Mouse (Mus musculus) spleen, adult 18-20 months (tissue): ENCODE results near the gene Fmnl2.

Experiments used
- DNase-seq, 2 experiments: peaks; one replicate each; pipeline ENCODE4 v3.0.0; 2022; ENCODE audit warnings: mixed read lengths in 2 of 2

Fmnl2 gene

DNA sequence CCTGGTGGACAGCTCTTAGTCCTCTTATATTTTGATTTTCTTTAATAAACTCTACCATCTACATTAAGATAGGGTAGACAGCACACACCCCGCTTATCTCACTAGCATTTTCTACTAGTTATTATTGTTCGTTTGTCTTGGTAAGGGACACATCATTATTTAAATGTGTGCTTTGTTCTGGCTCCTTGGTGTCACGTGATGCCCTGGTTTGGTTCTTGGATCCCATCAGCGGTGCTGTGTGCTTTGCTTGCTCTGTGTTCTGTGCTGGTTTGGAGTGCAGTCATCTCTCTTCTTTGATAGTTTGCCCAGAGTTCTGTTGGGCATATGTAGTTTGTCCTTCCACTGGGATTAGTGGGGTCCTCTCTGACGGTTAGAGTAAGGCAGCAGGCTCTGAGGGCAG, 57.9 kb downstream of the Fmnl2 start:
- DNase-seq = no peak

DNA sequence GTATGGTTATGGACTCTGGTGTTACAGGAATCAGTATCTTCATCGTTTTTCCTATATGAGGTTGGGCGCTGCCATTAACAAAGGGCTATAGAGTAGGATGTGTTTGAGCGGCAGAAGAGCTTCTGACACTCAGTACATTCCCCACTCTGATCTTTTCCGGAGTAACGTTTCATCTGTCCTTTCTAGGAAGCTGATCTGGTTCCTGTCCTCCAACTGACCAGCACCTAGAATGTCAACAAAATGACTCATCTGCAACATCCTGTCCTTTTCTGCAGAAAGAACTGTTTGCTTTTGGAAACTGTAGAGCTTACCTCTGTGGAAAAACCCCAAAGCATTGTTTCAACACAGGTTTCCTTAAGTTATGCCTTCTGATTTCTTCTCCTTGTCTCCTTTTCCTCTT, 60.4 kb downstream of the Fmnl2 start:
- DNase-seq = no peak

DNA sequence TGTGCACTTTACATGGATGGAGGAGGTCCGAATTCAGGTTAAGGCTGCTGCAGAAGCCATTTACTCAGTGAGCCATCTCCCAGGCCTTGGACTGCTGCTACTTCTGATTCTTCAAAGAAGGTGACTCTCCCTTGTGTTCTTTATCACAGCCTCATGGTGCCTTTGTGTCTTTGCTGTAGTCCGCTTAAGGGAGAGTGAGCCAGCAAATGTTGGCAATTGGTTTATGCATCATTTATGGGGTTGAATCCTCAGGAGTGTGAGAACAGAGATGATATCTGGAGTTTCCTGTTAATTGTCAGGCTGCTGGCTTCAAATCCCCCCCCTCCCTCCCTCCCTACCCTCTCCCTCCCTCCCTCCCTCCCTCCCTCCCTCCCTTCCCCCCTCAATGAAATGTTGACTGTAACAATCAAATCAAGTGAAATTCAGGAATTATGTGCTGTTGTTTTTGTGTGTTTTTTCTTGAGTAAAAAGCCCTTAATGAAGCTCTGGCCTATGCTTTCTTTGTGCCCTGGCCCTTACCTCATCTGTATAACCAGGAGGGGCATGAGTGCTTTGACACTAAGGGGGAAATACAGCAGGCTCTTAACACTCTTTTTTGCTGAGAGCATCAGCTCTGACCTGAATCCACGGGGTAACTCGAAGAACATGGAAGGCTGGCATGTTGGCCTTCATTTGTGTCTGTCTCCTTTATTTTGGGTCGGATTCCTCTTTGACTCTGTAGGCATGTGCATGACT, 63.2 kb downstream of the Fmnl2 start:
- no peak for DNase-seq

DNA sequence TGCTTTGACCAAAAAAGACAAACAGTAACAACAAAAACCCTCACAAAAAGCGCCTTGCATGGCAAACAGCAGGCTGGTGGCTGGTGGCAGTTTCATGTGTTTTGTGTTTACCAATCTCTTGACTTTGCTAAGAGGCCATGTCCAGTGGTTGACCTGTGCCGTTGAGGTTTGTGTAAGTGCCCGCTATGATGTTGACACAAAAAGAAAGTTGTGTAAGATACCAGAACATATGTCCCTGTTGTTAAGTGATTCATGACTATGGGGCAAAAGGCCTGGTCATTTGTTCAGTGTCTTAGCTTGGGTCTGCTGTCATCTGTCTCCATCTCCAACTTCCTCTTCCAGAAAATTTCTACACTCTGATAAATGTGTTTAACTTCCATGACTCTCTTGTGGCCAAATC, 67.4 kb downstream of the Fmnl2 start:
- no peak for DNase-seq

DNA sequence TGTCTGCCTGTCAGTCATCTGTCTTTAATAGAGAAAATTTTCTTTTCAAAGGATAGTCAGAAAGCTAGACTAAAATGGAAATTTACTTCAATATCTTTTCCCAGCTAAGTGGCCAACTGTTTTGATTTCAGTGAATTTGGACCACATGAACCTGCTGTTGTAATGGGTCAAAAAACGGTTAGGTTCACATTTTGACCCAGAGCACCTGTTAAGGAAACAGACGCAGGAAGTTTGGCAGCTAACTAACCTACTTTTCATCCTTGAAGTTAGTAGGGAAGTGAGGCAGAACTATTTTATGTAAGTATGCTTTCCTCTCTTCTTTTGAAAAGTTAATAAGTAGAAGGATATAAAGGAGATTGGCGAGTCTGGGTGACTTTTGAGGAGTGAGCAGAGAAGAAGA, 69.7 kb downstream of the Fmnl2 start:
- DNase-seq = no peak

DNA sequence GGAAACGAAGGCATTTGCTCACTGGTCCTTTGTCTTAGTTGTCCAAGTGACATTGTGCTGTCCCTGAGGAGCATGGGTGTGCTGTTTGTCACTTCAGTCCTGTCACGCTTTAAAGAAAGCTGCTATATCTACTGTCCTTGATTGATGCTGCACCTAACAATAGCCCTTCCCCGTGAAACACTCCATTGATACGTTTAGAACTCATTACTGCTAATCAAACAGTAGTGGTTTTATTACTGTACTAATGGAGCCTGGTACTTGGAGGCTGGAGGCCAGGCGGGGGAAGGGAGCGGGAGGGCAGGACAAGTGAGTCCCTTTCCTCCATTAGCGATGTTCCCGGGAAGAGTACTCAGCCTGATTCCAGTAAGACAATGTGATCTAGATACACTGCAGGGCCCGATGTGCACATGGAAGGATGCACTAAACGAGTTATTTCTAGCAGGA, 70.2 kb downstream of the Fmnl2 start:
- DNase-seq = no peak

DNA sequence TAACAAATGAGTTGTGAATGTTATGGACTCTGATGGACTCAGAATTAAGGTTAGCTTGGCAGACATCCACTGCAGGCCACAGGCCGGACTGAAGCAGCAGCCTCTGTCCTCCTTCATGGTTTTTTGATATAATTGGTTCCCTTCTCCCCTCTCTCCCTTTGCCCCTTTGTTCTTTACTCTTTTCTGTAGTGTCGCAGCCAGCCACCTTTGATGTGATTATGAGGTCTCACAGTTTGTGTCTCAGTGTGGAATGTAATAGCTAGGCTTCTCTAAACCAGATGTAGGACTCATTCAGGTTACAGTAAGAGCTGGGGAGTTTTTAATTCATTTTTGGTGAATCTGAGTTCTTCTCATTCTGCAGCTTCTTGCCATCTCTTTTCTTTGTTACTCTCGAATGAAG, 70.7 kb downstream of the Fmnl2 start:
- no peak for DNase-seq

DNA sequence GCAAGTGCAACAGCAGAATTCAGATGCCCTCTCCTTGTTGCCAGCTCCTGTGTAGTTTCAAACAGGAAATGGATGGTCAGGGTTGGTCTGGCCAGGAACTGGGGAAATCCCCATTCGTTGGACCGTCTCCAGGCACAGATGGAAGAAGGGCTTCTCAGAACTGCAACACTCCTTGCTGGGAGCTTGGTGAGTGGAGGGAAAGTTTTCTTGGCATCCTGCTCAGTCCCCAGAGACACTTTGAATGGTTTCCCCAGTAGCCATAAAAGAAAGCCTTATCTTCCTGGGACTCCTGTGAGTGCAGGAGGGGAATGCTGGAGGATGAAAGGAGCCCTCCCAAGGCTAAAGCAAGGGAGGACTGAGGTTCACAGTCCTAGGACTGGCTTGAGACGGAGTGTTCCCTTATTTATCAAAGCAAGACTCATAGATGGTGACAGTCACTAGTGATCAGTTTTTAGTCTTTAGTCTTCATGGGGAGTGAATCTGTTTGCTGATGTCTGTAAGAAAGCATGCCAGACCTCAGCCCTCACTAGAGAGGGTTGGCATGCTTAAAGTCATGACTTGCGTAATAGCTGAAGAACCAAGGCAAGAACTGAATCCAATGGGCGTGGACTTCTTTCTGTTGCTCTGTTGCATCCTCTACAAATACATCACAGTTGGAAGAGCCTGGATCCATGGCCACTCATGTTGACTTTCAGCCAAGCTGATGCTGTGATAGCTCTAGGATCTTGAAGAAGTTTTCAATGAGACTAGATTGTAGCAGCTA, 72.6 kb downstream of the Fmnl2 start:
- peak in 1 of 2 experiments; percentile 9 for DNase-seq

DNA sequence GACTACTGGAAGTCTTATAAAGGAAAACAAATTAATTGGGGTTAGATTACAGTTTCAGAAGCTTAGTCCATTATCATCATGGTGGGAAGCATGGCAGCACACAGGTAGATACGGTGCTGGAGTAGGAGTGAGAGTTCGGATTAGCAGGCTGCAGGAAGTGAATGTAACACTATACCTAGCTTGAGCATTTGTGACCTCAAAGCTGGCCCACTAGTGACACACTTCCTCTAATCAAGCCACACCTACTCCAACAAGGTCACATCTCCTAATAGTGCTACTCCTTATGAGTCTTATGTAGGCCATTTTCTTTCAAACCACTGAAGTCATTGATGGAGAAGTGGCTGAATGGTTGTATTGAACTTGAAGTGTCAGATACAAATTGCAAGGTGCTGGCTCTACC, 73.7 kb downstream of the Fmnl2 start:
- no peak for DNase-seq

DNA sequence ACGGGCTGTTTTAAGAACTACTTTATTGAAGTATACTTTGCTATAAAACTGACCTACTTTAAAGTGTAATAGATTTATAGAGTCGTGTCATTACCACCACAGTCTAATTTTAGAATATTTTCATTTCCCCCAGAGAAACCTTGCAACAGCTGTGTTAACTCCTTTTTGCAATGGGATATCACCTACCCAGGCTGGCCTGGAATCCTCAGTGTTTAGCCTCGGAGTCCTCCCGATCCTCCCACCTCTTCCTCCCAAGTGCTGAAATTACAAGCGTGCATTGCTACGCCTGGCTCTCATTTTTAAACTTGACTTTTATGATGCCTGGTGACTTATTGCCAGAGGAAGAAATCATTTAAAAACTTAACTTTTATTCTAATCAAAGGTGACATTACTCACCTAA, 78.2 kb downstream of the Fmnl2 start:
- no peak for DNase-seq

DNA sequence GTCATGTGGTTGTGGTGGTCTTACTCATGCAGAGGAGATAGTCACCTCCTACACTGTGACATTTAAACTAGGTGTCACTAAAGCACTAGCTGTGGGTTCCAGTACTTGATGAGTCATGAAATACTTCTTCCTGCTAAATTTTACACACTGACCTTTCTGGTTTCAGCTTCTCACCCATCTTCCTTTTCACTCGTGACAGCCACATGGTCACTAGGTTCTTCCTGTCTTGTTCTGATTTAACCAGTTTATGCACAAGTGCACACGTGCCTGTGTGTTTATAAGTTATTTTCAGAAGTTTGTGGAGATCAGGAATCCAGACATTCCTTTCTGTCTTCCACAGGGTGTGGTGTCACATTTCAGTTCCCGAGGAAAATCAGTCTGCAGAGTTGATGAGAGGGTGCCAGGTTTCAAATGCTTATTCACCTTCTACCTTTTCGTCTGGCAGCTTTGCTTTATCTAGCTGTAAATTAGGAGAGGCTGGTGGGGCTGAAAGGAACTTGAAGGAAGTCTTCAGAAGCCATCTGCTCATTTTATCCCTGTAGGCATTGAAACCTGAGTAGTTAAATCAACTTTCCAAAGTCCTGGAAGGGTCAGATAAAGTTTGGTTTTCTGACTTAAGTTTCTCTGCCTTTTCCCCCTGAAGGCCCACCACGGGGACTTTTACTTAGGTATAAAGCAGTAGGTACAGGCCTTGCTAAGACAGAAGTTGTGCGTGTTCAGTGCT, 80.9 kb downstream of the Fmnl2 start:
- DNase-seq = no peak

DNA sequence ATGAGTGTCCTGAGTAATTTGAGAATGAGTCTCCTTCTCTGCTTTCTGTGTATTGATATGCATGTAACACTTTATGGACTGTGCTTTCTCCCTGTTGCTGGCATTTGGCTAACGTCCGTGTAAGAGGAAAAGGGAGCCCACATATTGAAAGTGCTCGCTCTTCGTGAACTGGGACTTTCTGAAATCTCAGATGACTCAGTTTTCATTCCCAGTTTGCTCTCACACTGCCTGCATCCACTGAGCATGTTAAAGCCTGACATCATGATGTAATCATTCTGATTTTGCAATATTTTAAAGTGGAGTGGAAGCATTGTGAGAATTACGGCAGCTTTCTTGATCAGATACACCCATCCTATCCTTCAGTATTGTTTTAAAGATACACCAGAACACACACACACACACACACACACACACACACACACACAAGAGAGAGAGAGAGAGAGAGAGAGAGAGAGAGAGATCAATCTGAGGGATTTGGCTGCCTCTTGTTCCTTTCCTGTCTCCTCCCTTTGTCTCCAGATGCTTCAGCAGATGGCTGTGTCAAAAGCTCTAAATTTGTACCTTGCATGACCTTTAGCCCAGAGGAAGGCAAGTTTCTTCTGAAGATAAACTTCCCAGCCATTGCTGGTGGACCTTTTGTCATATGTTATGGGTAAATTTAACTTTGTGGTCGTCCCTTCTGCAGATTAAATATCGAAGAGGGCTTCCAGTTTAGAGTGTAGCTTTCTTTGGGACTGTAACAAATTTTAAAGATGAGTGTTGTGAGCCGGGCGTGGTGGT, 86.2 kb downstream of the Fmnl2 start:
- no peak for DNase-seq

DNA sequence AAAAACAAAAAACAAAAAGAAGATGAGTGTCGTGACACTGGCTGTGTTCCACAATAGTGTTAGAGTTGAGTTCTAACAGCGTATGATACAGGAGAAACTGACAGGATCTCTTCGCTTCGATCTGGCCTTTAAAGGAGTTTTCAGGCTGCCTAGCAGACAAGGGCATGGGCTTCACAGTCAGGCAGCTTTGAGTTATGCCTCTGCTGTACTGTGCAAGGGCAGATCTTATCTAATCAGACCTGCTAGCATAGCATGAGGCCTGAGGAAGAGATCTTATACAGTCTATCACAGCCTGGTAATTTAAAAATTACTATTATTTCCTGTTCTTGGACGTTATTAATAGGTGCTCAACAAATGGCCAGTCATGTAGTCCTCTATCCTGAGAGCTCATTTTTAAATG, 86.9 kb downstream of the Fmnl2 start:
- no peak for DNase-seq

DNA sequence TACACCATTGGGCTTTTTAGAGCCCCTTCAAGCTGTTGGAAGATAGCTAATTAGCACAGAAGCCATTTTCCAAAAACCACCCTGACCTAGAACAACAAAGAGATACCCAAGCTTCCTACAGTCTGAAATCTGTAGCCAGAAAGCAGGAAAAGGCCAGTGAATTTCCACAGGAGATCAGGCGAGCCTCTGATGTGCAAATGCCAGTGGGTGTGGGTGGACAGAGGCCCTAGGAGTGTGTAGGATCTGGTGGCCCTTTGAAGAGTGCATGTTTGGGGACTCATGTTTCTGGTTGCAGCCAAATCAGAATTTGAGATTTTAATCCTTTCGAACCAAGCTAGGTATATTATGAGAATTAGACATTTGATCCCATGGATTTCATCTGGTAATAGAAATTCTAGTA, 88.4 kb downstream of the Fmnl2 start:
- no peak for DNase-seq

DNA sequence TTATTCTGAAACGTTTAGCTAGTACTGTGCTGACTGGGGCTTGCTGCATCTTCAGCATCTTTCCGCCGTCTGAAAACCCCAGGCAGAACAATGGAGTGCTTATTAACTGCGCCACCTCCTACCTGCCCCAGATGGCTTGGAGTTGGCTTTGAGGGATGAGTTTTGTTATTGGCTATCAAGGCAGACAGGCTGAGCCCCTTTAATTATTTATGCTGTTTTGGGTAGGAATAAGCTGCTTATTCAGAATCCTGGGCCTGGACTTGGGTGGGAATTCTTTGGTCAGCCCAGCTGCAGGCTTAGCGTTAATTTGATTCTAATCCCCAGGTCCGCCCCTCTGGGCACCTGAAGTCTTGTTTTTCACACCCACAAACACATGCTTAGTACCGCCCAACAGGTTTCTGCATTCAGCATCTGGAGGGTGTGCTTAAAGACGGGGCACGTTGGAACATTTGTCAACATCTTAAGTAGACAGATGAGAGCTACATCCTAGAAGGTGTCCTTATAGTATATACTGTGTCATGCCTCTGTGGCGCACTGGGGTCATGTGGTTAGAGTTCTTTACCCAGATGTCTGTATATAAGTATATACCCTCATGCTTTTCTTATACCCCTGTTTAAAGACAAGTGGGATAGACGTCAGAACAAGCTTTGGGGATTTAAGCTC, 89.0 kb downstream of the Fmnl2 start:
- no peak for DNase-seq

DNA sequence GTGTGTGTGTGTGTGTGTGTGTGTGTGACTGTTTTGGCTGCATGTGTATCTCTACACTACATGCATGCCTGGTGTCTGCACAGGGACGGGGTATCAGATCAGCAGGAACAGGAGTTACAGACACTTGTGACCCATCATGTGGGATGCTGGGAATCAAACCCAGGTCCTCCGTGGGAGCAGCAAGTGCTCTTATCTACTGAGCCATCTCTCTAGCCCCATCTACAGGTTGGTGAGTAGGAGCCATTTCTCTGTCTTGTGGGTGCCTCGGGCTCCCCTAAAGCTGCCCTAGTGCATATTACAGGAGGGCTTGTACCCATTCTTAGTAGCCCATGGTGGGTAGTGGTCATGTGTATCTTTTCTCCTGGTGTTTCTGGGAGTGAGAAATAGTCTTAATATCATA, 90.7 kb downstream of the Fmnl2 start:
- DNase-seq = no peak

DNA sequence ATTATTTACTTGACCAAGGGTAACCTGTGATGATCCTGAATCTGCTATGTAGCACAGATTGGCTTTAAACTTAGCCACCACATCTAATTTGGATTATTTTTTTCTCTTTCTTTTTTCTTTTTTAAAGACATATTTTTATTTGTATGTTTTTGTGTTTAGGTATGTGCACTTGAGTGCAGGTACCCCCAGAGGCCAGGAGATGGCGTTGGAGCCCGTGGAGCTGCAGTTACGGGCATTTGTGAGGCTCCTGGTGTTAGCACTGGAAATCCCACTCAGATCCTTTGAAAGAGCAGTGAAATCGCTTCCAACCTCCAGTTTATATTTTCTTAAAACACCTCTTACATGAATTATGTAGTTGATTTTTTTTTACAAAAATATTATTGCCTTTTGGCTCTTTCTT, 91.9 kb downstream of the Fmnl2 start:
- no peak for DNase-seq

DNA sequence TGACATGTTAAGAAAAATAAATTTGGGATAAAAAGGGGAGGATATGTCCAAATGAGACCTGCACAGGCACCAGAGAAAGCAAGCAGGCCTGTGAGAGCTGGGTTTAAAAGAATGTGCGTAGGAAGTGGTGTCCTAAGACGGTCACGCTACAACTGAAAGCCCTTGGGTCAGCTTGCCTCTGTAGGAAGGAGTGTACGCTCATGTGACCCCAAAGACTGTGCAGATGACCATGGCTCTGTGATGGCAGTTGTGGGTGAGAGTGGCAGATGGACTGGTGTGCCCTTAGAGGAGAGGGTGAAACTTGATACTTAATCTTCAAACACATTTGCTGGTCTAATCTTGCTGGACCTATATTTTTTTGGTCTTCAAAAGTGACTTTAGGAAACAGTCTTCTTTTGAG, 92.6 kb downstream of the Fmnl2 start:
- no peak for DNase-seq

DNA sequence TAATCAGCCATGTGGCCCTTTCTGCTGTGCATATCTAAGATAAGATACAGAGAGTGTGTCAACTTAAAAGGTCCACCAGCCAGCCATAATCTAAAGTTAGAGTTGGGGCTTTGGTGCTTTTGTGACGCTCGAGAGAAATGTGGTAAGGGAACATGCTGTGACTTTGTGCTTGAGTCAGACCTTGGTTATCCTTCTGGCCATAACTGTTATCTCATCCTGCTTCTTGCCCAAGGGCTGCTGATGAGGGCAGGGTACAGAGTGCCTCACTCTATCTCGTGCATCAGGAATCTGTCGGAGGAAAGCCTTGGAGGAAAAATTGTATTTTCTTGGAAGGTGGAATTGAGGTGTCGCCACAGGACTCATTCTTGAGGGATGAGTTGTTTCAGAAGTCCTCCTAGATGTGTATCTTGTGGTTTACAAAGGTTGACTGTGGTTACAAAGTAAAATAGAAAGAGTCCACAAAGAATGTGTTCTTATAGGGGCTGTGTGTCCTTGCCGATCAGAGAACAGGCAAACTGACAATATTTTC, 94.6 kb downstream of the Fmnl2 start:
- no peak for DNase-seq

DNA sequence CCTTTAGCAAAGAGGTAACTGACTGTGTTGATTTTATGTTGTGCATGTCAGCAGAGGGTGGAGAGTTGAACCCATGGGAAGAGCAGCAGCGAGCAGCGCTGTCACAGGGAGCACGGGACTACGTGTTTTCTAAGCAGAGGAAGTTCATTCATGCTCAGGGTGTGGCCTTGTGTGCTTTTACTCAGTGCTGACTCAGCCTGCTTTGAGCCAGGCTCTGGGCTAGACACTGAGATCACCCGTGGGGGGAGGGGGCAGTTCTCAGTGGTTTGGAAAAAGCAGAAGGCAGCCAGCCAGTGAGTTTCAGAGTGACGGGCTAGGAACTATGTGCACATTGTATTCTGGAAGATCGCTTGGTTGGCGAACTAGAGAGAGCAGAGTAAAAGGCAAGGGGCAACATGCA, 97.4 kb downstream of the Fmnl2 start:
- DNase-seq = peak; percentile 40 to 47

DNA sequence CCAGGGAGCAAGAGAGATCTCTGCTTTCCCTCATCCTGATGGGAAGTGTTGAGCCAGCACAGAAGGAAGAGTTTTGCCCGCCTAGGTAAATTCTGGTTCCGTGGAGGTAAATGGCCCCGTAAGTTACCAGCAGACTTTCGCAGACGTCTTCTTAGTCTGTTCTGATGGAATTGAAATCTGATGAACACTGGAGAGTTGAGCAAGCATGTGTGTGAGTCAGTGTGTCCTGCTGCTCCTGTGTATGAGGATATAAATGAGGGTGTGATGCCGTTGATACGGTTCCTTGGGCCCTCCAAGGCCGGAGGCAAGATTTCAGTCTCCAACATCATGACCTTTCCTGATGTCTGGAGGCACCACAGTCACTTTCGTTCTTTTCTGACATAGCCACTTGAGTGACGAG, 98.2 kb downstream of the Fmnl2 start:
- no peak for DNase-seq
